Mouse (Mus musculus): Measurements from ENCODE around the gene Rps26. TPM values are rescaled to one million over a fixed set of nuclear protein-coding genes. Genes with fewer than 3 reads are reported as not detected.

Rps26 gene
- total and polyA plus RNA-seq, 3 experiments = 229 to 337 (median 279) TPM

- TF ChIP-seq EP300 (IDR thresholded peaks at IDR 0.05; ENCODE audit: insufficient read depth, low read depth, low read length) = no peak
- Histone ChIP-seq H3K36me3 (ENCODE audit: control insufficient read depth, insufficient read depth, low read length) (no peaks in the 10 kb centered on the region), H3K9ac (ENCODE audit: low read depth, low read length) (no peak overlapping the region), H3K4me1 (ENCODE audit: control insufficient read depth, insufficient read depth, low read length) (no peaks in the 10 kb centered on the region), H3K4me3 (no peak overlapping the region), H3K79me2 (replicated peaks; ENCODE audit: control insufficient read depth, insufficient read depth, low read length) (no peaks in the 10 kb centered on the region), H3K27me3 (ENCODE audit: control insufficient read depth, insufficient read depth, low read length) (no peaks in the 10 kb centered on the region), H3K27ac (no peak overlapping the region)
- no peak for DNase-seq
- intact Hi-C loops (cut with DNase I) = no loop called here
- 51% methylated on average over 9 of the region's 9 CpGs for WGBS
Measured at GRCm38 (mm10) chr10:128659490-128659889, 32.9 kb upstream of the Rps26 start.

- intact Hi-C loops (cut with DNase I) = no loop called here
- no peak overlapping the region for H3K4me3 ChIP-seq
- TF ChIP-seq EP300 (IDR thresholded peaks at IDR 0.05; ENCODE audit: insufficient read depth, low read depth, low read length) (no peak), CTCF (IDR thresholded peaks at IDR 0.05) (no peak), POLR2A (IDR thresholded peaks at IDR 0.05; ENCODE audit: insufficient read depth, low read depth, low read length) (no peak)
- no peaks in the 10 kb centered on the region for H3K79me2 ChIP-seq (replicated peaks; ENCODE audit: control insufficient read depth, insufficient read depth, low read length)
- no peak for DNase-seq
- no peaks in the 10 kb centered on the region for H3K4me1 ChIP-seq (ENCODE audit: control insufficient read depth, insufficient read depth, low read length)
- no peaks in the 10 kb centered on the region for H3K27me3 ChIP-seq (ENCODE audit: control insufficient read depth, insufficient read depth, low read length)
- H3K9ac ChIP-seq (ENCODE audit: low read depth, low read length) = no peak overlapping the region
- H3K27ac ChIP-seq = no peak overlapping the region
- no peaks in the 10 kb centered on the region for H3K36me3 ChIP-seq (ENCODE audit: control insufficient read depth, insufficient read depth, low read length)
- 44% methylated on average over 9 of the region's 9 CpGs for WGBS
Measured at GRCm38 (mm10) chr10:128657844-128658243, 31.3 kb upstream of the Rps26 start.

GRCm38 (mm10) chr10:128656731-128657130 is 30.2 kb upstream of the Rps26 start:
- TF ChIP-seq EP300 (IDR thresholded peaks at IDR 0.05; ENCODE audit: insufficient read depth, low read depth, low read length) (no peak), POLR2A (IDR thresholded peaks at IDR 0.05; ENCODE audit: insufficient read depth, low read depth, low read length) (no peak), CTCF (IDR thresholded peaks at IDR 0.05) (no peak)
- H3K27me3 ChIP-seq (ENCODE audit: control insufficient read depth, insufficient read depth, low read length) = no peaks in the 10 kb centered on the region
- no peaks in the 10 kb centered on the region for H3K4me1 ChIP-seq (ENCODE audit: control insufficient read depth, insufficient read depth, low read length)
- no peak overlapping the region for H3K4me3 ChIP-seq
- no peak overlapping the region for H3K9ac ChIP-seq (ENCODE audit: low read depth, low read length)
- H3K79me2 ChIP-seq (replicated peaks; ENCODE audit: control insufficient read depth, insufficient read depth, low read length) = no peaks in the 10 kb centered on the region
- no peak for DNase-seq
- WGBS = 86% methylated on average over 1 of the region's 1 CpGs
- intact Hi-C loops (cut with DNase I) = no loop called here
- H3K36me3 ChIP-seq (ENCODE audit: control insufficient read depth, insufficient read depth, low read length) = no peaks in the 10 kb centered on the region
- H3K27ac ChIP-seq = no peak overlapping the region

GRCm38 (mm10) chr10:128655254-128655653 is 28.7 kb upstream of the Rps26 start:
- Histone ChIP-seq H3K27me3 (ENCODE audit: control insufficient read depth, insufficient read depth, low read length) (no peaks in the 10 kb centered on the region), H3K27ac (no peak overlapping the region), H3K4me3 (no peak overlapping the region), H3K79me2 (replicated peaks; ENCODE audit: control insufficient read depth, insufficient read depth, low read length) (no peaks in the 10 kb centered on the region), H3K36me3 (ENCODE audit: control insufficient read depth, insufficient read depth, low read length) (no peaks in the 10 kb centered on the region), H3K4me1 (ENCODE audit: control insufficient read depth, insufficient read depth, low read length) (no peaks in the 10 kb centered on the region), H3K9ac (ENCODE audit: low read depth, low read length) (no peak overlapping the region)
- WGBS = 48% methylated on average over 3 of the region's 3 CpGs
- no peak for DNase-seq
- intact Hi-C loops (cut with DNase I) = no loop called here
- no peak for TF ChIP-seq POLR2A (IDR thresholded peaks at IDR 0.05; ENCODE audit: insufficient read depth, low read depth, low read length)

GRCm38 (mm10) chr10:128653866-128654265 is 27.3 kb upstream of the Rps26 start:
- no peaks in the 10 kb centered on the region for H3K36me3 ChIP-seq (ENCODE audit: control insufficient read depth, insufficient read depth, low read length)
- H3K27ac ChIP-seq = no peak overlapping the region
- H3K79me2 ChIP-seq (replicated peaks; ENCODE audit: control insufficient read depth, insufficient read depth, low read length) = no peaks in the 10 kb centered on the region
- TF ChIP-seq CTCF (IDR thresholded peaks at IDR 0.05) (no peak), POLR2A (IDR thresholded peaks at IDR 0.05; ENCODE audit: insufficient read depth, low read depth, low read length) (no peak), EP300 (IDR thresholded peaks at IDR 0.05; ENCODE audit: insufficient read depth, low read depth, low read length) (no peak)
- no peaks in the 10 kb centered on the region for H3K4me1 ChIP-seq (ENCODE audit: control insufficient read depth, insufficient read depth, low read length)
- no peaks in the 10 kb centered on the region for H3K27me3 ChIP-seq (ENCODE audit: control insufficient read depth, insufficient read depth, low read length)
- intact Hi-C loops (cut with DNase I) = no loop called here
- no peak for DNase-seq
- 65% methylated on average over 4 of the region's 4 CpGs for WGBS
- H3K4me3 ChIP-seq = no peak overlapping the region
- H3K9ac ChIP-seq (ENCODE audit: low read depth, low read length) = no peak overlapping the region

GRCm38 (mm10) chr10:128646139-128647089 is 19.9 kb upstream of the Rps26 start:
- Histone ChIP-seq H3K9ac (ENCODE audit: low read depth, low read length) (peak overlapping the region; percentile 4; the same call in 1 of the 2 replicates), H3K36me3 (ENCODE audit: control insufficient read depth, insufficient read depth, low read length) (no peaks in the 10 kb centered on the region), H3K79me2 (replicated peaks; ENCODE audit: control insufficient read depth, insufficient read depth, low read length) (no peaks in the 10 kb centered on the region), H3K27me3 (ENCODE audit: control insufficient read depth, insufficient read depth, low read length) (no peaks in the 10 kb centered on the region), H3K4me1 (ENCODE audit: control insufficient read depth, insufficient read depth, low read length) (peaks cover 3% of the 10 kb centered on the region), H3K4me3 (no peak overlapping the region), H3K27ac (peak overlapping the region; percentile 75)
- WGBS = 11% methylated on average over 12 of the region's 13 CpGs
- peak; percentile 21; the same call in 1 of the 2 replicates for TF ChIP-seq POLR2A (IDR thresholded peaks at IDR 0.05; ENCODE audit: insufficient read depth, low read depth, low read length)
- no peak for TF ChIP-seq EP300 (IDR thresholded peaks at IDR 0.05; ENCODE audit: insufficient read depth, low read depth, low read length)
- peak; percentile 41 to 51 for DNase-seq
- intact Hi-C loops (cut with DNase I) = no loop called here

Data from heart, adult 2 months (tissue).